Mouse (Mus musculus) right cerebral cortex, postnatal 10 days (tissue): ENCODE measurements around the gene Vps8.

Experiments
- DNase-seq, 2 experiments: peaks; one replicate each; pipeline ENCODE4 v3.0.0; 2021; ENCODE audit warnings: low spot score in 2 of 2

Gene Vps8

GRCm38 (mm10) chr16:21625784-21626634, 203.1 kb downstream of the Vps8 start:
- no peak for DNase-seq

- no peak for DNase-seq
Measured at GRCm38 (mm10) chr16:21627248-21627647, 204.3 kb downstream of the Vps8 start.

GRCm38 (mm10) chr16:21628061-21628591, 205.2 kb downstream of the Vps8 start:
- peak in 1 of 2 experiments; percentile 36 for DNase-seq

GRCm38 (mm10) chr16:21630614-21631013, 207.7 kb downstream of the Vps8 start:
- DNase-seq, result no peak

- no peak for DNase-seq
Measured at GRCm38 (mm10) chr16:21631815-21632222, 208.9 kb downstream of the Vps8 start.

GRCm38 (mm10) chr16:21634460-21634859, 211.5 kb downstream of the Vps8 start:
- DNase-seq, result no peak

GRCm38 (mm10) chr16:21636156-21636853, 213.4 kb downstream of the Vps8 start:
- DNase-seq, result no peak

- no peak for DNase-seq
Measured at GRCm38 (mm10) chr16:21637201-21637819, 214.4 kb downstream of the Vps8 start.

GRCm38 (mm10) chr16:21640766-21641499, 218.0 kb downstream of the Vps8 start:
- no peak for DNase-seq

- peak in 1 of 2 experiments; percentile 30 for DNase-seq
Measured at GRCm38 (mm10) chr16:21641944-21642343, 219.0 kb downstream of the Vps8 start.

GRCm38 (mm10) chr16:21642906-21643305, 220.0 kb downstream of the Vps8 start:
- DNase-seq, result no peak

- peak; percentile 57 to 73 for DNase-seq
Measured at GRCm38 (mm10) chr16:21643621-21644041, 220.7 kb downstream of the Vps8 start.

GRCm38 (mm10) chr16:21644066-21644561, 221.2 kb downstream of the Vps8 start:
- peak in 1 of 2 experiments; percentile 68 for DNase-seq

GRCm38 (mm10) chr16:21644574-21644973, 221.7 kb downstream of the Vps8 start:
- DNase-seq, result no peak

GRCm38 (mm10) chr16:21645915-21646314, 223.0 kb downstream of the Vps8 start:
- peak in 1 of 2 experiments; percentile 26 for DNase-seq

GRCm38 (mm10) chr16:21646496-21646895, 223.6 kb downstream of the Vps8 start:
- DNase-seq, result no peak

- DNase-seq, result no peak
Measured at GRCm38 (mm10) chr16:21648800-21649199, 225.9 kb downstream of the Vps8 start.

GRCm38 (mm10) chr16:21650289-21650688, 227.4 kb downstream of the Vps8 start:
- DNase-seq, result no peak

GRCm38 (mm10) chr16:21651161-21651560, 228.2 kb downstream of the Vps8 start:
- DNase-seq, result no peak

- no peak for DNase-seq
Measured at GRCm38 (mm10) chr16:21653151-21653550, 230.2 kb downstream of the Vps8 start.

- peak in 1 of 2 experiments; percentile 21 for DNase-seq
Measured at GRCm38 (mm10) chr16:21654384-21654783, 231.5 kb downstream of the Vps8 start.
